8 mouse cellular contexts compared by ENCODE assay signal in genomic region chrX:69364198-69364597, GRCm38 (mm10). TPM values are rescaled to one million over a fixed set of nuclear protein-coding genes. Genes with fewer than 3 reads are reported as not detected.
A peak's percentile ranks its signal among the peaks of the same experiment; 100 is the strongest.
DNase-seq lines count a peak whose midpoint lies in the region; ATAC-seq lines count a peak whose summit lies in the region.

No protein-coding gene starts in this region.

- no peaks in the 10 kb centered on the region for H3K9me3 ChIP-seq in heart, embryonic 13.5 days
- H3K9me3 ChIP-seq in forebrain, embryonic 13.5 days (replicated peaks), result no peaks in the 10 kb centered on the region
- no peaks in the 10 kb centered on the region for H3K9me3 ChIP-seq in limb, embryonic 13.5 days

- peaks cover 6% of the 10 kb centered on the region for H3K4me1 ChIP-seq in heart, embryonic 13.5 days
- H3K4me1 ChIP-seq in forebrain, embryonic 13.5 days, result peaks cover 16% of the 10 kb centered on the region
- H3K4me1 ChIP-seq in limb, embryonic 13.5 days, result peaks cover 3% of the 10 kb centered on the region; the same call in 1 of the 2 replicates

- intact Hi-C loops in heart, postnatal 14 days (cut with DNase I), result no loop called here
- intact Hi-C loops in left cerebral cortex, postnatal 14 days (cut with DNase I), result no loop called here

- H3K36me3 ChIP-seq in heart, embryonic 13.5 days, result no peaks in the 10 kb centered on the region
- H3K36me3 ChIP-seq in forebrain, embryonic 13.5 days (ENCODE audit: poor library complexity, severe bottlenecking), result no peaks in the 10 kb centered on the region
- H3K36me3 ChIP-seq in limb, embryonic 13.5 days, result no peaks in the 10 kb centered on the region

- no peak overlapping the region for H3K9ac ChIP-seq in heart, embryonic 13.5 days
- H3K9ac ChIP-seq in forebrain, embryonic 13.5 days, result no peak overlapping the region
- no peak overlapping the region for H3K9ac ChIP-seq in limb, embryonic 13.5 days

- DNase-seq in heart, postnatal 14 days, result no peak
- peak; percentile 20 for DNase-seq in Muller cell, postnatal 12 days (ENCODE audit: inconsistent ontology term)
- DNase-seq in thymus, postnatal 25 days, result no peak
- no peak for DNase-seq in left cerebral cortex, postnatal 14 days (ENCODE audit: low spot score in 2 of 2)
- DNase-seq in urinary bladder, postnatal 10 days (ENCODE audit: low spot score), result no peak

- H3K27ac ChIP-seq in heart, embryonic 13.5 days (replicated peaks), result no peak overlapping the region
- H3K27ac ChIP-seq in forebrain, embryonic 13.5 days, result no peak overlapping the region
- no peak overlapping the region for H3K27ac ChIP-seq in limb, embryonic 13.5 days

- H3K27me3 ChIP-seq in heart, embryonic 13.5 days (replicated peaks), result peaks cover 21% of the 10 kb centered on the region
- H3K27me3 ChIP-seq in forebrain, embryonic 13.5 days, result no peaks in the 10 kb centered on the region
- peaks cover 19% of the 10 kb centered on the region; the same call in 1 of the 2 replicates for H3K27me3 ChIP-seq in limb, embryonic 13.5 days

- ATAC-seq in heart, embryonic 13.5 days (ENCODE audit: extremely low read depth, insufficient number of reproducible peaks, low FRiP score, low TSS enrichment), result no peak
- no peak for ATAC-seq in forebrain, embryonic 13.5 days
- 0 out of 2 replicates have a peak, but pooled peaks have one; percentile 22 for ATAC-seq in limb, embryonic 13.5 days (ENCODE audit: low FRiP score, low read depth)

- no peak overlapping the region for H3K4me3 ChIP-seq in heart, embryonic 13.5 days
- H3K4me3 ChIP-seq in forebrain, embryonic 13.5 days, result no peak overlapping the region
- no peak overlapping the region for H3K4me3 ChIP-seq in limb, embryonic 13.5 days

- WGBS in heart, embryonic 13.5 days, result 3% methylated on average over 2 of the region's 2 CpGs
- 12% methylated on average over 2 of the region's 2 CpGs for WGBS in forebrain, embryonic 13.5 days
- 3% methylated on average over 2 of the region's 2 CpGs for WGBS in limb, embryonic 13.5 days

- peak overlapping the region; percentile 25 for H3K4me2 ChIP-seq in heart, embryonic 13.5 days
- H3K4me2 ChIP-seq in forebrain, embryonic 13.5 days, result peak overlapping the region; percentile 18
- H3K4me2 ChIP-seq in limb, embryonic 13.5 days (replicated peaks), result peak overlapping the region; percentile 36

RNA-seq across cellular contexts. Expression of gene Aff2, which starts 4.1 kb away (rescaled TPM):
- polyA plus RNA-seq in heart, embryonic 13.5 days (2015; fragmentation: Nextera tagmentation; extraction: Ambion mirVana), result 5.6 and 5.9 TPM in 2 replicates
- 1 to 10 TPM; 1.9 to 2.8 TPM for total RNA-seq in heart, postnatal 14 days (2021)
- 12.3 and 13.6 TPM in 2 replicates for polyA plus RNA-seq in forebrain, embryonic 13.5 days (2015; fragmentation: Nextera tagmentation; extraction: Ambion mirVana)
- 13.4 and 15.8 TPM in 2 replicates for polyA plus RNA-seq in limb, embryonic 13.5 days (2015; fragmentation: Nextera tagmentation; extraction: Ambion mirVana)
- 10 to 100 TPM; 24.0 to 26.5 TPM for total RNA-seq in left cerebral cortex, postnatal 14 days (2021)
